Mouse (Mus musculus) bone marrow, adult 2 months (tissue): ENCODE measurements around the gene Gm973. TPM values are rescaled to one million over a fixed set of nuclear protein-coding genes. Genes with fewer than 3 reads are reported as not detected.

Source experiments
- H3K27ac ChIP-seq: fragments of 200-500 bp; 2 replicates; pipeline ENCODE4 v1.5.1; 2012; ENCODE audit warnings: low read depth, mild to moderate bottlenecking, control low read depth, inconsistent platforms, low read length; ENCODE audit not compliant: control insufficient read depth, poor library complexity, insufficient read depth
- H3K4me1 ChIP-seq: fragments of 200-500 bp; 2 replicates; pipeline ENCODE4 v1.6.1; 2011; ENCODE audit warnings: low read length; ENCODE audit not compliant: control insufficient read depth, insufficient read depth
- H3K4me3 ChIP-seq: fragments of 200-500 bp; replicated peaks from 2 replicates; pipeline ENCODE3; 2011; ENCODE audit warnings: mild to moderate bottlenecking, low read depth, low read length, control low read depth; ENCODE audit not compliant: control insufficient read depth
- CTCF ChIP-seq: fragments of 200-500 bp; IDR thresholded peaks from 2 replicates; pipeline ENCODE4 v1.5.1; 2011; ENCODE audit warnings: low read length, control low read depth; ENCODE audit not compliant: control insufficient read depth, insufficient read depth
- POLR2A ChIP-seq: fragments of 200-500 bp; IDR thresholded peaks from 2 replicates; pipeline ENCODE4 v1.6.1; 2011; ENCODE audit warnings: low read depth, mild to moderate bottlenecking, control low read depth, low read length, borderline replicate concordance; ENCODE audit not compliant: control insufficient read depth
- WGBS: fragments of 180-500 bp; shearing (Covaris S2); methylation state at CpG from one replicate; pipeline ENCODE4 v1.1.7; 2018; 5-methylcytosine and 5-hydroxymethylcytosine counted together
- polyA plus RNA-seq: library from polyadenylated mRNA; stranded (reverse); fragments of >200 nt; gene quantifications from 2 replicates; pipeline ENCODE4 v1.2.4, GENCODE M21; 2011; ENCODE audit warnings: low replicate concordance; ENCODE audit not compliant: missing spikeins, insufficient read depth, insufficient read length

Gm973 gene
- polyA plus RNA-seq, 1 experiment = not detected

GRCm38 (mm10) chr1:59566926-59567325, 50.9 kb downstream of the Gm973 start:
- H3K27ac ChIP-seq = no peak overlapping the region
- 75% methylated on average over 6 of the region's 6 CpGs for WGBS
- no peaks in the 10 kb centered on the region; the same call in 1 of the 2 replicates for H3K4me1 ChIP-seq
- TF ChIP-seq CTCF = no peak
- TF ChIP-seq POLR2A = no peak
- H3K4me3 ChIP-seq = no peak overlapping the region

- 82% methylated on average over 4 of the region's 4 CpGs for WGBS
- Histone ChIP-seq H3K4me3 (no peak overlapping the region), H3K27ac (no peak overlapping the region), H3K4me1 (no peaks in the 10 kb centered on the region; the same call in 1 of the 2 replicates)
- no peak for TF ChIP-seq POLR2A
- TF ChIP-seq CTCF = no peak
These were observed 51.5 kb downstream of the Gm973 start for GRCm38 (mm10) chr1:59567521-59567920.

- 63% methylated on average over 1 of the region's 1 CpGs for WGBS
- no peaks in the 10 kb centered on the region; the same call in 1 of the 2 replicates for H3K4me1 ChIP-seq
- TF ChIP-seq CTCF (no peak), POLR2A (no peak)
- H3K4me3 ChIP-seq = no peak overlapping the region
- no peak overlapping the region for H3K27ac ChIP-seq
These were observed 52.2 kb downstream of the Gm973 start for GRCm38 (mm10) chr1:59568283-59568682.

GRCm38 (mm10) chr1:59569301-59569700, 53.2 kb downstream of the Gm973 start:
- no peak for TF ChIP-seq CTCF
- TF ChIP-seq POLR2A = no peak
- no peak overlapping the region for H3K27ac ChIP-seq
- H3K4me3 ChIP-seq = no peak overlapping the region
- no peaks in the 10 kb centered on the region; the same call in 1 of the 2 replicates for H3K4me1 ChIP-seq
- WGBS = 78% methylated on average over 5 of the region's 5 CpGs

GRCm38 (mm10) chr1:59570767-59571166, 54.7 kb downstream of the Gm973 start:
- Histone ChIP-seq H3K27ac (no peak overlapping the region), H3K4me3 (no peak overlapping the region), H3K4me1 (no peaks in the 10 kb centered on the region; the same call in 1 of the 2 replicates)
- WGBS = 46% methylated on average over 4 of the region's 4 CpGs
- TF ChIP-seq CTCF (no peak), POLR2A (no peak)

- Histone ChIP-seq H3K4me1 (no peaks in the 10 kb centered on the region; the same call in 1 of the 2 replicates), H3K4me3 (no peak overlapping the region), H3K27ac (no peak overlapping the region)
- 50% methylated on average over 3 of the region's 3 CpGs for WGBS
- TF ChIP-seq CTCF (no peak), POLR2A (no peak)
These were observed 55.4 kb downstream of the Gm973 start for GRCm38 (mm10) chr1:59571502-59571901.

- 71% methylated on average over 3 of the region's 3 CpGs for WGBS
- no peak overlapping the region for H3K27ac ChIP-seq
- no peak overlapping the region for H3K4me3 ChIP-seq
- no peaks in the 10 kb centered on the region; the same call in 1 of the 2 replicates for H3K4me1 ChIP-seq
- no peak for TF ChIP-seq CTCF
- no peak for TF ChIP-seq POLR2A
These were observed 57.8 kb downstream of the Gm973 start for GRCm38 (mm10) chr1:59573843-59574242.

GRCm38 (mm10) chr1:59574262-59575187, 58.5 kb downstream of the Gm973 start:
- Histone ChIP-seq H3K4me1 (no peaks in the 10 kb centered on the region; the same call in 1 of the 2 replicates), H3K27ac (no peak overlapping the region), H3K4me3 (no peak overlapping the region)
- WGBS = 67% methylated on average over 21 of the region's 21 CpGs
- TF ChIP-seq POLR2A (no peak), CTCF (no peak)

GRCm38 (mm10) chr1:59578770-59579169, 62.7 kb downstream of the Gm973 start:
- H3K27ac ChIP-seq = no peak overlapping the region
- WGBS = 76% methylated on average over 4 of the region's 4 CpGs
- no peak overlapping the region for H3K4me3 ChIP-seq
- no peak for TF ChIP-seq CTCF
- no peak for TF ChIP-seq POLR2A
- no peaks in the 10 kb centered on the region for H3K4me1 ChIP-seq
